ENCODE assay signal across 10 mouse cellular contexts in genomic region chr11:52395343-52395742, GRCm38 (mm10). TPM values are rescaled to one million over a fixed set of nuclear protein-coding genes. Genes with fewer than 3 reads are reported as not detected.
DNase-seq lines count a peak whose midpoint lies in the region; ATAC-seq and TF ChIP-seq lines count a peak whose summit lies in the region.
"Had no signal": no experiment of that assay in that cellular context is flagged by ENCODE, and none has a peak within 500 bp of the region (broad histone marks: within the 10 kb centered on the region; RNA-seq: fewer than 3 reads in every experiment).

No protein-coding gene starts in this region.

- no peak for ATAC-seq in heart, embryonic 12.5 days (ENCODE audit: insufficient number of reproducible peaks, low FRiP score)
- no peak for ATAC-seq in hindbrain, postnatal 0 days

- TF ChIP-seq EP300 in MEL (IDR thresholded peaks at IDR 0.05; ENCODE audit: low read depth in 1 of 2, low read length in 2 of 2), result no peak

- no peak for TF ChIP-seq POLR2A in MEL (IDR thresholded peaks at IDR 0.05; ENCODE audit: control insufficient read depth in 1 of 2, insufficient read depth in 1 of 2, low read depth in 1 of 2, low read length in 2 of 2, poor library complexity in 1 of 2)

- 0 out of 2 replicates have a peak, but pooled peaks cover 2% of the 10 kb centered on the region for H3K9me3 ChIP-seq in heart, embryonic 12.5 days (replicated peaks)
- no peaks in the 10 kb centered on the region for H3K9me3 ChIP-seq in MEL (replicated peaks; ENCODE audit: insufficient read depth, low read length)
- no peaks in the 10 kb centered on the region for H3K9me3 ChIP-seq in hindbrain, postnatal 0 days (ENCODE audit: low read length)

- H3K27ac ChIP-seq in heart, embryonic 12.5 days (ENCODE audit: poor library complexity, severe bottlenecking), result no peak overlapping the region
- H3K27ac ChIP-seq in MEL (ENCODE audit: control insufficient read depth, low read depth, low read length), result no peak overlapping the region
- H3K27ac ChIP-seq in hindbrain, postnatal 0 days, result 0 out of 2 replicates have a peak overlapping the region, but pooled peaks have one; percentile 73

- 30% methylated on average over 4 of the region's 4 CpGs for WGBS in heart, embryonic 12.5 days
- 37% methylated on average over 4 of the region's 4 CpGs for WGBS in hindbrain, postnatal 0 days

- H3K4me2 ChIP-seq in heart, embryonic 12.5 days, result peak overlapping the region; percentile 83; the same call in 1 of the 2 replicates
- no peak overlapping the region for H3K4me2 ChIP-seq in hindbrain, postnatal 0 days (ENCODE audit: low read depth, low read length)

- no peak overlapping the region for H3K9ac ChIP-seq in heart, embryonic 12.5 days
- H3K9ac ChIP-seq in MEL (ENCODE audit: control insufficient read depth, low read depth, low read length, poor library complexity, severe bottlenecking), result peak overlapping the region; percentile 67
- no peak overlapping the region for H3K9ac ChIP-seq in hindbrain, postnatal 0 days (replicated peaks; ENCODE audit: low read length)

- H3K4me1 ChIP-seq in heart, embryonic 12.5 days (replicated peaks), result peaks cover 4% of the 10 kb centered on the region
- peaks cover 0 to 3% of the 10 kb centered on the region in 2 experiments; a peak in 2 of 4 replicates for H3K4me1 ChIP-seq in MEL (ENCODE audit: control insufficient read depth in 1 of 2, insufficient read depth in 2 of 2, low read length in 2 of 2)
- 0 out of 2 replicates have a peak, but pooled peaks cover 6% of the 10 kb centered on the region for H3K4me1 ChIP-seq in hindbrain, postnatal 0 days (ENCODE audit: insufficient read depth, low read length)

- TF ChIP-seq CTCF in MEL (IDR thresholded peaks at IDR 0.05 in 2 of 3, conservative IDR thresholded peaks at IDR 0.05 in 1 of 3; ENCODE audit: control insufficient read depth in 1 of 3, insufficient read depth in 1 of 3, low read depth in 2 of 3, low read length in 3 of 3, poor library complexity in 1 of 3, severe bottlenecking in 1 of 3), result peak; percentile 68 to 82 (median 72)
- TF ChIP-seq CTCF in hindbrain, postnatal 0 days (IDR thresholded peaks at IDR 0.05; ENCODE audit: low read depth), result peak; percentile 10; the same call in 1 of the 2 replicates

- peaks cover 33% of the 10 kb centered on the region for H3K79me2 ChIP-seq in MEL (ENCODE audit: control insufficient read depth, insufficient read depth, low read length, poor library complexity)

- H3K27me3 ChIP-seq in heart, embryonic 12.5 days (replicated peaks), result no peaks in the 10 kb centered on the region
- no peaks in the 10 kb centered on the region for H3K27me3 ChIP-seq in MEL (ENCODE audit: control insufficient read depth in 1 of 2, insufficient read depth in 2 of 2, low read length in 2 of 2)
- H3K27me3 ChIP-seq in hindbrain, postnatal 0 days (ENCODE audit: insufficient read depth, low read length), result no peaks in the 10 kb centered on the region

- H3K4me3 ChIP-seq in heart, embryonic 12.5 days, result no peak overlapping the region
- peak overlapping the region; percentile 88 to 90 for H3K4me3 ChIP-seq in MEL (ENCODE audit: control insufficient read depth in 1 of 2, insufficient read depth in 1 of 2, low read depth in 2 of 2, low read length in 2 of 2)
- no peak overlapping the region for H3K4me3 ChIP-seq in hindbrain, postnatal 0 days (ENCODE audit: low read length)

- TF ChIP-seq RAD21 in MEL (IDR thresholded peaks at IDR 0.05; ENCODE audit: low read depth, low read length), result peak; percentile 37

- peaks cover 6% of the 10 kb centered on the region for H3K36me3 ChIP-seq in heart, embryonic 12.5 days
- H3K36me3 ChIP-seq in MEL (ENCODE audit: control insufficient read depth in 1 of 2, insufficient read depth in 2 of 2, low read length in 2 of 2), result peaks cover 0 to 10% of the 10 kb centered on the region in 2 experiments; a peak in 3 of 4 replicates
- H3K36me3 ChIP-seq in hindbrain, postnatal 0 days (ENCODE audit: insufficient read depth, low read length), result no peaks in the 10 kb centered on the region

- DNase-seq in heart, adult 18-20 months, result no peak
- DNase-seq in 3T3-L1 (ENCODE audit: low read depth, low spot score), result peak; percentile 53
- peak; percentile 89 for DNase-seq in MEL (ENCODE audit: low read depth, low spot score)
- no peak for DNase-seq in hindbrain, postnatal 0 days (ENCODE audit: low spot score)
- no peak for DNase-seq in adrenal gland, adult 18-20 months (ENCODE audit: low spot score in 2 of 2)
- DNase-seq in spleen, postnatal 4 days (ENCODE audit: low spot score in 2 of 2), result no peak
- no peak for DNase-seq in heart, postnatal 4 days
- DNase-seq: cerebellum, postnatal 10 days; thymus, adult 18-20 months had no signal

TF ChIP-seq in MEL, 35 proteins besides CTCF, POLR2A, EP300 and RAD21:
- no peak for TF ChIP-seq NELFE (IDR thresholded peaks at IDR 0.05; ENCODE audit: low read depth, low read length)
- no peak for TF ChIP-seq TAL1 (IDR thresholded peaks at IDR 0.05; ENCODE audit: low read length)
- TF ChIP-seq USF2 (IDR thresholded peaks at IDR 0.05; ENCODE audit: borderline replicate concordance in 1 of 2, insufficient read depth in 1 of 2, low read depth in 1 of 2, low read length in 2 of 2), result no peak
- TF ChIP-seq MAX (IDR thresholded peaks at IDR 0.05; ENCODE audit: low read length), result 0 out of 2 replicates have a peak, but pooled peaks have one; percentile 48
- TF ChIP-seq MEF2A (IDR thresholded peaks at IDR 0.05; ENCODE audit: extremely low read depth, insufficient replicate concordance, low read depth, low read length, poor library complexity, severe bottlenecking), result no peak
- 0 out of 2 replicates have a peak, but pooled peaks have one; percentile 4 for TF ChIP-seq KAT2A (conservative IDR thresholded peaks at IDR 0.05; ENCODE audit: low read depth, low read length)
- no peak for TF ChIP-seq E2F4 (IDR thresholded peaks at IDR 0.05; ENCODE audit: borderline replicate concordance, low read depth, low read length)
- TF ChIP-seq RCOR1 (IDR thresholded peaks at IDR 0.05; ENCODE audit: low read depth, low read length), result peak; percentile 73
- TF ChIP-seq MYB (IDR thresholded peaks at IDR 0.05; ENCODE audit: low read depth, low read length), result no peak
- TF ChIP-seq JUND (IDR thresholded peaks at IDR 0.05; ENCODE audit: low read depth, low read length), result no peak
- no peak for TF ChIP-seq ELF1 (IDR thresholded peaks at IDR 0.05; ENCODE audit: low read depth, low read length)
- TF ChIP-seq MXI1 (IDR thresholded peaks at IDR 0.05; ENCODE audit: low read depth, low read length), result peak; percentile 62; the same call in 1 of the 2 replicates
- no peak for TF ChIP-seq NRF1 (IDR thresholded peaks at IDR 0.05; ENCODE audit: insufficient read depth, low read depth, low read length, poor library complexity, severe bottlenecking)
- TF ChIP-seq CHD1 (IDR thresholded peaks at IDR 0.05; ENCODE audit: low read depth, low read length), result no peak
- TF ChIP-seq POLR2AphosphoS5 (IDR thresholded peaks at IDR 0.05; ENCODE audit: borderline replicate concordance, low read depth, low read length), result no peak
- TF ChIP-seq UBTF (IDR thresholded peaks at IDR 0.05; ENCODE audit: borderline replicate concordance, insufficient read depth, low read depth, low read length), result no peak
- TF ChIP-seq HCFC1 (IDR thresholded peaks at IDR 0.05; ENCODE audit: low read depth, low read length), result peak; percentile 50; the same call in 1 of the 2 replicates
- TF ChIP-seq ZKSCAN1 (IDR thresholded peaks at IDR 0.05; ENCODE audit: low read depth, low read length), result no peak
- TF ChIP-seq MYC (IDR thresholded peaks at IDR 0.05; ENCODE audit: low read depth, low read length), result peak; percentile 93
- peak; percentile 64 for TF ChIP-seq ZNF384 (IDR thresholded peaks at IDR 0.05; ENCODE audit: low read depth, low read length)
- TF ChIP-seq ETS1 (IDR thresholded peaks at IDR 0.05; ENCODE audit: low read depth, low read length), result no peak
- TF ChIP-seq SIN3A (IDR thresholded peaks at IDR 0.05; ENCODE audit: low read length), result peak; percentile 44; the same call in 1 of the 2 replicates
- peak; percentile 58 for TF ChIP-seq SMC3 (IDR thresholded peaks at IDR 0.05; ENCODE audit: low read depth, low read length)
- TF ChIP-seq MAZ (IDR thresholded peaks at IDR 0.05; ENCODE audit: low read depth, low read length), result no peak

RNA-seq across cellular contexts. Expression of gene 9530068E07Rik, which starts 0.9 kb away (rescaled TPM):
- 234 and 246 TPM in 2 replicates for polyA plus RNA-seq in heart, embryonic 12.5 days (2016; fragmentation: Nextera tagmentation; extraction: Ambion mirVana)
- total RNA-seq in heart, adult 18-20 months (2021), result 10 to 100 TPM; 69.2 to 74.4 TPM
- 75.4 and 85.9 TPM in 2 replicates for total RNA-seq in MEL (2012; rRNA removed)
- 10 to 100 TPM in 1 of 2 experiments, not detected in 1; 75.7 TPM for polyA plus RNA-seq in MEL (2012; ENCODE audit: insufficient read depth in 1 of 2, insufficient read length in 2 of 2, low read depth in 1 of 2, low replicate concordance in 2 of 2, missing spikeins in 1 of 2)
- 125 and 142 TPM in 2 replicates for total RNA-seq in hindbrain, postnatal 0 days (2014; rRNA removed)
- 126 and 131 TPM in 2 replicates for polyA plus RNA-seq in hindbrain, postnatal 0 days (2015; fragmentation: Nextera tagmentation; extraction: Ambion mirVana)
- total RNA-seq in adrenal gland, adult 18-20 months (2021), result 100 to 1,000 TPM; 124 to 164 TPM
- total RNA-seq in heart, postnatal 4 days (2021), result 100 to 1,000 TPM; 113 to 116 TPM

RNA-seq across cellular contexts. Expression of gene Vdac1, which starts 34.7 kb away (rescaled TPM):
- 423 and 426 TPM in 2 replicates for polyA plus RNA-seq in heart, embryonic 12.5 days (2016; fragmentation: Nextera tagmentation; extraction: Ambion mirVana)
- total RNA-seq in heart, adult 18-20 months (2021), result 1,000 to 10,000 TPM; 1,073 to 1,213 TPM
- 381 and 395 TPM in 2 replicates for total RNA-seq in MEL (2012; rRNA removed)
- polyA plus RNA-seq in MEL (2012; ENCODE audit: insufficient read depth in 1 of 2, insufficient read length in 2 of 2, low read depth in 1 of 2, low replicate concordance in 2 of 2, missing spikeins in 1 of 2), result 100 to 1,000 TPM; 257 to 389 TPM
- total RNA-seq in hindbrain, postnatal 0 days (2014; rRNA removed), result 276 and 314 TPM in 2 replicates
- 437 and 441 TPM in 2 replicates for polyA plus RNA-seq in hindbrain, postnatal 0 days (2015; fragmentation: Nextera tagmentation; extraction: Ambion mirVana)
- total RNA-seq in adrenal gland, adult 18-20 months (2021), result 100 to 1,000 TPM; 374 to 415 TPM
- 100 to 1,000 TPM; 785 to 812 TPM for total RNA-seq in heart, postnatal 4 days (2021)

Comparison
In these comparisons a context has a peak if more than half of its experiments do, and no peak if none do; other contexts are left out.
1. H3K4me3 ChIP-seq: peak in MEL (2 of 2); none in heart, embryonic 12.5 days (single experiment) and hindbrain, postnatal 0 days (single experiment).
2. DNase-seq: peak in 3T3-L1 (single experiment) and MEL (single experiment); none in heart, adult 18-20 months (0 of 2), hindbrain, postnatal 0 days (single experiment), adrenal gland, adult 18-20 months (0 of 2), spleen, postnatal 4 days (0 of 2) and heart, postnatal 4 days (single experiment).